Mouse (Mus musculus) myocyte (in vitro differentiated cells): Measurements from ENCODE around the gene Nlrc4. TPM values are rescaled to one million over a fixed set of nuclear protein-coding genes. Genes with fewer than 3 reads are reported as not detected.

ENCODE experiments used
- H3K27me3 ChIP-seq: one replicate; pipeline ENCODE4 v1.6.1; 2011; ENCODE audit not compliant: control insufficient read depth, insufficient read depth, insufficient read length
- H3K36me3 ChIP-seq: one replicate; pipeline ENCODE4 v1.6.1; 2011; ENCODE audit not compliant: control insufficient read depth, insufficient read depth
- H3K4me2 ChIP-seq: one replicate; pipeline ENCODE4 v1.6.1; 2011; ENCODE audit warnings: low read depth, control low read depth
- H3K4me3 ChIP-seq: one replicate; pipeline ENCODE4 v1.5.1; 2011; ENCODE audit warnings: mild to moderate bottlenecking, control low read depth, moderate library complexity
- H3K79me2 ChIP-seq: one replicate; pipeline ENCODE4 v1.6.1; 2011; ENCODE audit not compliant: control insufficient read depth, insufficient read depth
- H3ac ChIP-seq: one replicate; pipeline ENCODE4 v1.6.1; 2011; ENCODE audit not compliant: control insufficient read depth, insufficient read length
- CEBPB ChIP-seq: IDR thresholded peaks from 2 replicates; pipeline ENCODE4 v1.6.1; 2011; ENCODE audit warnings: mild to moderate bottlenecking, moderate library complexity; ENCODE audit not compliant: poor library complexity, insufficient read depth, severe bottlenecking
- E2F4 ChIP-seq: IDR thresholded peaks from one replicate; pipeline ENCODE4 v1.6.1; 2011; ENCODE audit warnings: mild to moderate bottlenecking, control low read depth, moderate library complexity; ENCODE audit not compliant: insufficient read depth
- MAX ChIP-seq: IDR thresholded peaks from one replicate; pipeline ENCODE4 v1.6.1; 2011; ENCODE audit warnings: low read depth, mild to moderate bottlenecking, control low read depth
- MYOD1 ChIP-seq, 3 experiments: IDR thresholded peaks; one replicate each; pipeline ENCODE4 v1.6.1; 2011; ENCODE audit warnings: control low read depth in 2 of 3, low read depth in 2 of 3, mild to moderate bottlenecking in 2 of 3, moderate library complexity in 1 of 3; ENCODE audit not compliant: insufficient read length in 2 of 3, control insufficient read depth in 1 of 3
- MYOG ChIP-seq, 3 experiments: IDR thresholded peaks; one replicate each; pipeline ENCODE4 v1.6.1; 2011; ENCODE audit warnings: control low read depth in 2 of 3, low read depth in 2 of 3, mild to moderate bottlenecking in 2 of 3; ENCODE audit not compliant: insufficient read length in 2 of 3, control insufficient read depth in 1 of 3, insufficient read depth in 1 of 3
- POLR2A ChIP-seq: IDR thresholded peaks from one replicate; pipeline ENCODE4 v1.6.1; 2011; ENCODE audit warnings: low read depth, mild to moderate bottlenecking, control low read depth, moderate library complexity; ENCODE audit not compliant: insufficient read length
- POLR2AphosphoS2 ChIP-seq: IDR thresholded peaks from one replicate; pipeline ENCODE4 v1.6.1; 2011; ENCODE audit warnings: low read depth, control low read depth; ENCODE audit not compliant: insufficient read length
- REST ChIP-seq: IDR thresholded peaks from one replicate; pipeline ENCODE4 v1.6.1; 2011; ENCODE audit warnings: mild to moderate bottlenecking, control low read depth, moderate library complexity; ENCODE audit not compliant: insufficient read depth, insufficient read length
- SRF ChIP-seq: IDR thresholded peaks from one replicate; pipeline ENCODE4 v1.6.1; 2011; ENCODE audit warnings: low read depth; ENCODE audit not compliant: control insufficient read depth, insufficient read length
- TCF12 ChIP-seq: IDR thresholded peaks from one replicate; pipeline ENCODE4 v1.6.1; 2011; ENCODE audit warnings: mild to moderate bottlenecking, control low read depth; ENCODE audit not compliant: poor library complexity, insufficient read depth, severe bottlenecking
- TCF3 ChIP-seq: IDR thresholded peaks from one replicate; pipeline ENCODE4 v1.6.1; 2011; ENCODE audit warnings: low read depth, control low read depth; ENCODE audit not compliant: insufficient read length
- USF1 ChIP-seq: IDR thresholded peaks from one replicate; pipeline ENCODE4 v1.6.1; 2011; ENCODE audit warnings: low read depth, mild to moderate bottlenecking, control low read depth, moderate library complexity
- polyA plus RNA-seq: library from polyadenylated mRNA; unstranded; fragments of >200 nt; fragmentation: generic; extraction: Trizol; gene quantifications from one replicate; pipeline ENCODE4 v1.2.1, GENCODE M21; 2012; ENCODE audit warnings: missing spikeins

The Nlrc4 gene
- polyA plus RNA-seq, 1 experiment, result 0.01 TPM

GRCm38 (mm10) chr17:74394855-74395254 lies 64.1 kb downstream of the Nlrc4 start:
- peak overlapping the region; percentile 92 for H3K4me3 ChIP-seq
- H3K79me2 ChIP-seq, result peaks cover 33% of the 10 kb centered on the region
- no peaks in the 10 kb centered on the region for H3K27me3 ChIP-seq
- no peaks in the 10 kb centered on the region for H3K36me3 ChIP-seq
- H3K4me2 ChIP-seq, result peak overlapping the region; percentile 91
- H3ac ChIP-seq, result no peak overlapping the region
- TF ChIP-seq REST, result no peak
- peak; percentile 12 for TF ChIP-seq POLR2AphosphoS2

GRCm38 (mm10) chr17:74394381-74394780 lies 64.6 kb downstream of the Nlrc4 start:
- H3K4me3 ChIP-seq, result peak overlapping the region; percentile 92
- no peaks in the 10 kb centered on the region for H3K27me3 ChIP-seq
- H3K79me2 ChIP-seq, result peaks cover 29% of the 10 kb centered on the region
- TF ChIP-seq MYOD1 (IDR thresholded peaks at IDR 0.05; ENCODE audit: control insufficient read depth in 1 of 3, insufficient read length in 2 of 3, low read depth in 2 of 3) (no peak), SRF (no peak), CEBPB (no peak), MAX (no peak), MYOG (IDR thresholded peaks at IDR 0.05; ENCODE audit: control insufficient read depth in 1 of 3, insufficient read depth in 1 of 3, insufficient read length in 2 of 3, low read depth in 2 of 3) (no peak), REST (no peak), TCF3 (no peak), TCF12 (no peak)
- peak overlapping the region; percentile 91 for H3K4me2 ChIP-seq
- no peak overlapping the region for H3ac ChIP-seq
- peaks cover 5% of the 10 kb centered on the region for H3K36me3 ChIP-seq

GRCm38 (mm10) chr17:74389847-74390246 lies 69.1 kb downstream of the Nlrc4 start:
- Histone ChIP-seq H3K27me3 (no peaks in the 10 kb centered on the region), H3K79me2 (no peaks in the 10 kb centered on the region), H3K4me3 (no peak overlapping the region), H3ac (no peak overlapping the region), H3K36me3 (peaks cover 14% of the 10 kb centered on the region), H3K4me2 (no peak overlapping the region)
- TF ChIP-seq CEBPB, result no peak
- TF ChIP-seq USF1, result no peak
- no peak for TF ChIP-seq SRF
- no peak for TF ChIP-seq E2F4
- TF ChIP-seq MYOD1 (IDR thresholded peaks at IDR 0.05; ENCODE audit: control insufficient read depth in 1 of 3, insufficient read length in 2 of 3, low read depth in 2 of 3), result no peak
- no peak for TF ChIP-seq TCF12
- no peak for TF ChIP-seq REST
- TF ChIP-seq TCF3, result no peak
- TF ChIP-seq MYOG (IDR thresholded peaks at IDR 0.05; ENCODE audit: control insufficient read depth in 1 of 3, insufficient read depth in 1 of 3, insufficient read length in 2 of 3, low read depth in 2 of 3), result no peak
- TF ChIP-seq POLR2A, result no peak
- no peak for TF ChIP-seq POLR2AphosphoS2
- TF ChIP-seq MAX, result no peak

- Histone ChIP-seq H3K4me3 (no peak overlapping the region), H3K36me3 (peaks cover 28% of the 10 kb centered on the region), H3K4me2 (no peak overlapping the region), H3K27me3 (no peaks in the 10 kb centered on the region), H3K79me2 (no peaks in the 10 kb centered on the region), H3ac (no peak overlapping the region)
- TF ChIP-seq USF1, result no peak
- no peak for TF ChIP-seq E2F4
- no peak for TF ChIP-seq POLR2AphosphoS2
- TF ChIP-seq POLR2A, result no peak
Measured at GRCm38 (mm10) chr17:74386657-74387056, 72.3 kb downstream of the Nlrc4 start.

- no peak overlapping the region for H3ac ChIP-seq
- no peak overlapping the region for H3K4me2 ChIP-seq
- H3K27me3 ChIP-seq, result no peaks in the 10 kb centered on the region
- no peaks in the 10 kb centered on the region for H3K79me2 ChIP-seq
- H3K36me3 ChIP-seq, result peaks cover 27% of the 10 kb centered on the region
- H3K4me3 ChIP-seq, result no peak overlapping the region
- TF ChIP-seq POLR2A, result no peak
- TF ChIP-seq MYOG (IDR thresholded peaks at IDR 0.05; ENCODE audit: control insufficient read depth in 1 of 3, insufficient read depth in 1 of 3, insufficient read length in 2 of 3, low read depth in 2 of 3), result no peak
Measured at GRCm38 (mm10) chr17:74376916-74377315, 82.0 kb downstream of the Nlrc4 start.

Other genes with a start within 250 kb of the Nlrc4 start
- 71.2 TPM for gene Memo1, start 163.6 kb downstream of the Nlrc4 start, polyA plus RNA-seq
- gene Dpy30, start 135.2 kb downstream of the Nlrc4 start, polyA plus RNA-seq, result 57.9 TPM
- gene Spast, start 120.2 kb downstream of the Nlrc4 start, polyA plus RNA-seq, result 14.3 TPM
- 20.7 TPM for gene Slc30a6, start 63.5 kb downstream of the Nlrc4 start, polyA plus RNA-seq
- gene Yipf4, start 30.4 kb upstream of the Nlrc4 start, polyA plus RNA-seq, result 20.0 TPM
- gene Birc6, start 69.2 kb upstream of the Nlrc4 start, polyA plus RNA-seq, result 20.1 TPM